Mouse (Mus musculus) testis, adult 2 months (tissue): ENCODE measurements around the gene Thap11.

ENCODE experiments used
- CTCF ChIP-seq: fragments of 200-500 bp; IDR thresholded peaks from 2 replicates; pipeline ENCODE4 v1.5.1; 2012; ENCODE audit warnings: low read depth, mild to moderate bottlenecking, inconsistent platforms, low read length, moderate library complexity; ENCODE audit not compliant: control insufficient read depth, insufficient read depth, insufficient replicate concordance
- POLR2A ChIP-seq: fragments of 200-500 bp; IDR thresholded peaks from 2 replicates; pipeline ENCODE4 v1.6.1; 2012; ENCODE audit warnings: low read depth, mild to moderate bottlenecking, inconsistent platforms, low read length, moderate library complexity; ENCODE audit not compliant: control insufficient read depth

GRCm38 (mm10) chr8:105853178-105853577 is 1.8 kb upstream of the Thap11 start, which contains the start of gene Cenpt:
- TF ChIP-seq CTCF: no peak
- TF ChIP-seq POLR2A: no peak
